Mouse (Mus musculus): ENCODE measurements around the gene Cebpg. TPM values are rescaled to one million over a fixed set of nuclear protein-coding genes. Genes with fewer than 3 reads are reported as not detected.

Gene Cebpg
- polyA plus RNA-seq, 1 experiment from 2014 or later, result 39.3 TPM

Small RNA genes within 50 kb of the gene (microRNA-seq; reads per million reads assigned to microRNA genes)
- gene Gm25033, result not detected

Other genes starting within 250 kb of the Cebpg start
- gene Chst8, start 243.9 kb downstream of the Cebpg start, polyA plus RNA-seq (2014; fragmentation: Nextera tagmentation; extraction: Ambion mirVana), result 8.7 and 9.1 TPM in 2 replicates
- 109 and 122 TPM in 2 replicates for gene Pepd, start 144.2 kb downstream of the Cebpg start, polyA plus RNA-seq (2014; fragmentation: Nextera tagmentation; extraction: Ambion mirVana)
- gene Cebpa, start 62.7 kb upstream of the Cebpg start, polyA plus RNA-seq (2014; fragmentation: Nextera tagmentation; extraction: Ambion mirVana), result 0.92 and 1.5 TPM in 2 replicates
- 0.47 and 0.70 TPM in 2 replicates for gene Slc7a10, start 129.8 kb upstream of the Cebpg start, polyA plus RNA-seq (2014; fragmentation: Nextera tagmentation; extraction: Ambion mirVana)
- 7.6 and 9.7 TPM in 2 replicates for gene Lrp3, start 158.9 kb upstream of the Cebpg start, polyA plus RNA-seq (2014; fragmentation: Nextera tagmentation; extraction: Ambion mirVana)